Mouse (Mus musculus) forebrain, embryonic 16.5 days (tissue): ENCODE data around the gene Gm20388. TPM values are rescaled to one million over a fixed set of nuclear protein-coding genes. Genes with fewer than 3 reads are reported as not detected.

Experiments
- ATAC-seq: fragments of 200-750 bp; cut with Nextera tagmentation; 2 replicates; pipeline ENCODE4 v1.8.0; 2017; ENCODE audit warnings: mild to moderate bottlenecking, moderate library complexity
- H3K27ac ChIP-seq: fragments of 300-500 bp; sonication (generic); 2 replicates; pipeline ENCODE4 v1.5.1; 2014; ENCODE audit warnings: low read length, control low read depth
- H3K27me3 ChIP-seq: fragments of 300-500 bp; sonication (generic); replicated peaks from 2 replicates; pipeline ENCODE4 v1.6.1; 2014; ENCODE audit warnings: low read length; ENCODE audit not compliant: control insufficient read depth, insufficient read depth
- H3K36me3 ChIP-seq: fragments of 300-500 bp; sonication (generic); 2 replicates; pipeline ENCODE4 v1.6.1; 2014; ENCODE audit not compliant: control insufficient read depth, insufficient read depth
- H3K4me1 ChIP-seq: fragments of 300-500 bp; sonication (generic); replicated peaks from 2 replicates; pipeline ENCODE4 v1.6.1; 2014; ENCODE audit warnings: low read length; ENCODE audit not compliant: control insufficient read depth, insufficient read depth
- H3K4me2 ChIP-seq: fragments of 300-500 bp; sonication (generic); 2 replicates; pipeline ENCODE4 v1.6.1; 2014; ENCODE audit warnings: mild to moderate bottlenecking, low read length, control low read depth
- H3K4me3 ChIP-seq: fragments of 300-500 bp; sonication (generic); replicated peaks from 2 replicates; pipeline ENCODE4 v1.5.1; 2014; ENCODE audit warnings: mild to moderate bottlenecking, low read length, control low read depth
- H3K9ac ChIP-seq: fragments of 300-500 bp; sonication (generic); replicated peaks from 2 replicates; pipeline ENCODE4 v1.6.1; 2014; ENCODE audit warnings: low read depth, low read length, control low read depth
- H3K9me3 ChIP-seq: fragments of 300-500 bp; sonication (generic); 2 replicates; pipeline ENCODE4 v1.6.1; 2016; ENCODE audit warnings: low read length; ENCODE audit not compliant: control insufficient read depth
- WGBS: fragments of 180-500 bp; shearing (Covaris S2); extraction: QIAGEN DNeasy Blood & Tissue Kit; methylation state at CpG from one replicate; pipeline ENCODE4 v1.1.7; 2014; 5-methylcytosine and 5-hydroxymethylcytosine counted together
- polyA plus RNA-seq: library from polyadenylated mRNA; unstranded; fragments of >200 nt; fragmentation: Nextera tagmentation; extraction: Ambion mirVana; gene quantifications from 2 replicates; pipeline ENCODE4 v1.2.1, GENCODE M21; 2015

Gm20388 gene
- polyA plus RNA-seq, 1 experiment from 2014 or later: 4.7 TPM

DNA sequence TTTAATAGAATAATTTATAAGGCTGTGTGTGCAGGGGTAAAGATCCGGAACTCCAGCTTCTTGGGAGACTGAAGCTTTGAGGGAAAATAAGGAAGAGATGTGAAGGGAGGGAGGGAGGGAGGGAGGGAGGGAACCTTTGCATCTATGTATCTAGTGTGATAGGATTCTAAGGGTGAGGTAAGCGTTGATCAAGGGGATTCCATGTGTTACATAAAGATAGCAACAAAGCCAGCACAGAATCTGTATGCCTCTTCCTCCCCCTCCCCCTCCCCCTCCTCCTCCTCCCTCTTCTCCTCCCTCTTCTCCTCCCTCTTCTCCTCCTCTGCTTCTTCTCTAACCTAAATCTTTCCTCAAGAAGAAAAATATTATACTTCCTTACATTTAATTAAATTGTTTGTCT is 3436.7 kb downstream of the Gm20388 start:
- Histone ChIP-seq H3K4me2 (no peak overlapping the region), H3K27ac (no peak overlapping the region), H3K36me3 (no peaks in the 10 kb centered on the region), H3K9ac (no peak overlapping the region), H3K4me1 (peaks cover 4% of the 10 kb centered on the region; the same call in 1 of the 2 replicates), H3K9me3 (no peaks in the 10 kb centered on the region), H3K4me3 (no peak overlapping the region), H3K27me3 (no peaks in the 10 kb centered on the region)
- WGBS: 81% methylated on average over 2 of the region's 2 CpGs
- ATAC-seq: no peak

DNA sequence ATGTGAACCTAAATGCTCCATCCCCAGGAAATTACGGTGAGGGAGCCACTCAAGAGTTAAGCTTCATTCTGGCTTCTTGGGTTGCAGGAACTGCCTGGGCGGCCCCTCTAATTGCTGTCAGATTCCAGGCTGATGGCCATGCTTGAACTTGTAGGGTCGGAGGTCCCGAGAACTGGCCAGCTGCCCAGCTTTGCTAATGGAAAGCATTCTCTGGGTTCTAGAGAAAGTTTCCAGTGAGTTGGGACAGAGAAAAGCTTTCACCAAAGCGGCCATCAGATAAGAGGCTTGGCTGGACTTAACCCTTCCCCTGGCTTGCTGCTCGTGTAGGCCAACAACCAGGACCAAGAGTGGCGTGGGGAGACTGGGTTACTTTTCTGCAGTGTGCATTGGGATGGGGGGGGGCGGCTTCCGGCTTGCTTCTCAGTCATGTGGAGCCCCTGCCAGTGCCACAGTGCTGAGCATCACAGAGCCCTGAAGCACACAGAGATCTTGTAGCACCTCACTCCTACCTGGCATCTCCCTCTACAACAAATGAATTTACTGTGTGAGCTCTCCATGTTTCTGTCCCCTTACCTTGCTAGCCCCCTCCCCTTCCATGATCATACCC is 3437.7 kb downstream of the Gm20388 start:
- peak; percentile 38; the same call in 1 of the 2 replicates for ATAC-seq
- Histone ChIP-seq H3K27ac (no peak overlapping the region), H3K9me3 (no peaks in the 10 kb centered on the region), H3K4me3 (no peak overlapping the region), H3K4me2 (no peak overlapping the region), H3K36me3 (no peaks in the 10 kb centered on the region), H3K4me1 (peaks cover 4% of the 10 kb centered on the region; the same call in 1 of the 2 replicates), H3K9ac (no peak overlapping the region), H3K27me3 (no peaks in the 10 kb centered on the region)
- WGBS: 47% methylated on average over 9 of the region's 9 CpGs

DNA sequence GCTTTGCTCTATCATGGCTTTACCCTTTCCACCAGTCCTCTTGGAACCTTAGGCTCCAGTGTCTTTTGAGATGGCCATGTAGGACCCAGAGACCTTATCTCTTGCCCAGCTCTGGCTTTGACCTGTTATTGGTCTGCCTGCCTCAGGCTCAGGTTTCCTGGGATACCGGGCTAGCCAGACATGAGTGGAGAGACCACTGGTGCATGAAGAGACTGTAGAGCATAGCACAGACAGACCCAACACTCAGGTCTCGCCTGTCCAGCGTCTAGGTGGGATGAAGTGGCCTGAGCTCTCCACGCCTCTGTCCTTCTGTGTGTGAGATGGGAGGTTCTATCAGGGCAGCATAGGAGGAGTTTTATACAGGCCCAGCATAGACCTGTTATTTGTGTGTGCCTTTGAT is 3438.4 kb downstream of the Gm20388 start:
- Histone ChIP-seq H3K4me3 (no peak overlapping the region), H3K27me3 (no peaks in the 10 kb centered on the region), H3K36me3 (no peaks in the 10 kb centered on the region), H3K9me3 (no peaks in the 10 kb centered on the region), H3K27ac (no peak overlapping the region), H3K4me2 (no peak overlapping the region), H3K4me1 (no peaks in the 10 kb centered on the region), H3K9ac (no peak overlapping the region)
- no peak for ATAC-seq
- 92% methylated on average over 4 of the region's 4 CpGs for WGBS

DNA sequence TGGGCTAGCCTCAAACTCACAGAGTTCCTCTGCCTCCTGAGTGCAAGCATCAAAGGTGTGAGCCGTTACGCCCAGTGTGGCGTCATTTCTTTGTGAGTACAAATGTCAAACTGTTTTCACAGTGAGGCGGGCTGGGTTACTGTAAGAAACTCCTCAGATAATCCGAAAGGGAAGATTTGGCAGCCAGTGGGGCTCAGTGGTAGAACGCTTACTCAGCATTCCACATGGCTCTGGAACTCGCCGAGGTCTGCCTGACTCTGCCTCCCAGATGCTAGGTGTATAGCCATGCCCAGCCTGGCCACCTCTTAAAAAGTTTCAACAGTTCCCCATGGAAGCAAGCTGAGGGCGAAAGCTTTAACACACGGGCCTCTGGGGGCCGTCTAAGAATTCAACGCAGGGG is 3441.5 kb downstream of the Gm20388 start:
- Histone ChIP-seq H3K9ac (no peak overlapping the region), H3K4me1 (no peaks in the 10 kb centered on the region), H3K27ac (no peak overlapping the region), H3K4me2 (no peak overlapping the region), H3K27me3 (no peaks in the 10 kb centered on the region), H3K36me3 (no peaks in the 10 kb centered on the region), H3K4me3 (no peak overlapping the region), H3K9me3 (no peaks in the 10 kb centered on the region)
- 83% methylated on average over 12 of the region's 12 CpGs for WGBS
- no peak for ATAC-seq

DNA sequence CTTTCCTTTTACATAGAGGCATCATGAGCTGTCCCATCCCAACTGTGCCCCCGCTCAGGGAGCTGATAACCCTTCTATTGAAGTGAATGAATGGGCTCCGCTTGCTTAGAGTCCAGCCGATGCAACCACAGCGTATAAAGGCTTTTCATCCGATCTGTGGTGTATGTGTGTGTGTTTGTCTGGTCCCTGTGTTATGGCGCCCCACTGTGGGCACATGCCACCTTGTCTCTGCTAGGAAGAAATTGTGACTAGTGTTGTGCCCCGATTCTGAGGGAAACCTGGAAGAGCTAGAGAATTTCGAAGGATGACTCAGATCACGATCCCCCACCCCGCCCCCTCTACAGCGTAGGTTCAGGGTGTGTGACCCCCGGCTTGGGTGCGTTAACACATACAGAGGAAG is 3442.1 kb downstream of the Gm20388 start:
- H3K4me3 ChIP-seq: no peak overlapping the region
- H3K27me3 ChIP-seq: no peaks in the 10 kb centered on the region
- H3K4me2 ChIP-seq: no peak overlapping the region
- WGBS: 55% methylated on average over 13 of the region's 13 CpGs
- no peaks in the 10 kb centered on the region for H3K9me3 ChIP-seq
- no peaks in the 10 kb centered on the region for H3K36me3 ChIP-seq
- no peak overlapping the region for H3K9ac ChIP-seq
- no peak overlapping the region for H3K27ac ChIP-seq
- no peak for ATAC-seq
- no peaks in the 10 kb centered on the region for H3K4me1 ChIP-seq

DNA sequence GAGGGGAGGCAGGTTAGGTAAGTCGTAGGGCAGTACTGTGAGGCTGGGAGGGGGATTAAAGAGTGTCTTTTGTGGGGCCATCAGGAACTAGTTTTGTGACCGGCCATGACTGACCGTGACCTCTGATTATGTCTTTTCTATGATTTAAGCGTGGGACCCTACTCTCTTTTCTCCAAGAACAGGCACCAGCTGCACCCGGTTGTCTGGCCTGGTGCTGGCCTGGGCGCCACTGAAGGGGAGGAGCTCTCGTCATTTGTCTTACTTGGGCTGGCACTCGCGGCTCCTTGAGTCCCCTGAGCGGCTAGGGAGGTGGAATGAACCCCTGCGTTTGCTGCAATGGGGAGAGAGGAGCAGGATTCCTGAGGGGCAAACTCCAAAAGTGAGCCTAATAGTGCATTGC is 3442.6 kb downstream of the Gm20388 start:
- WGBS: 52% methylated on average over 11 of the region's 11 CpGs
- Histone ChIP-seq H3K4me2 (no peak overlapping the region), H3K4me3 (no peak overlapping the region), H3K27me3 (no peaks in the 10 kb centered on the region), H3K9me3 (no peaks in the 10 kb centered on the region), H3K36me3 (no peaks in the 10 kb centered on the region), H3K9ac (no peak overlapping the region), H3K4me1 (no peaks in the 10 kb centered on the region), H3K27ac (no peak overlapping the region)
- no peak for ATAC-seq

DNA sequence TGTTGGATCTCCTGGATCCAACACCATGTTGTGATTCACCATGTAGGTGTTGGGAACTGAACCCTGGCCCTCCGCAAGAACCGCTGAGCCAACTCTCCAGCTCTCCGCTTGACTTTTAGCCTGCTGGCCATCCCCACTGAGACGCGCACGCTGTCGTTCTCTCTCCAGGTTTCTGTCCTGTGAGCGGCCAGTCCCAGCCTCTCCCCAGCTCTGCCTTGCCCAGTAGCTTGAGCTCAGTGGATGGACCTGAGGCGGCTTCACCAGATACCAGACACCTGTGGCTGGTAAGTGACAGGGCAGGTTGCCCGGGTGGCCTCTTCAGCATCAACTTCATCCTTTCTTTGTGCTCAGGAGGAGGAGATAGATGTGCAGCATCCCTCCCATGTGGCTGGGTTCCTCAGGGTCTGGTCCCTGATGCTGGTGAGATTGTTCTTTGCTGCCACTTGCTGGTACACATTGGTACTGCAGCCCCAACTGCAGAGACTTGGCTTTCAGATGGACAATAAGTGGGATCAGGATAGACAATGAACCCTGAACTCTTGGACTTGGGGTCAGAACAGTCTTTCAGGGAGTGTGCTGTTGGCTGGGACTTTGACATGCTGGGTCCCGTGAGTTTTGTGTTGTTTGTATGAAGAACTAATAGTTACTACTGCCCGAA is 3450.6 kb downstream of the Gm20388 start:
- no peaks in the 10 kb centered on the region for H3K9me3 ChIP-seq
- H3K4me1 ChIP-seq: no peaks in the 10 kb centered on the region; the same call in 1 of the 2 replicates
- peak; percentile 76 for ATAC-seq
- H3K36me3 ChIP-seq: peaks cover 4% of the 10 kb centered on the region
- H3K27me3 ChIP-seq: no peaks in the 10 kb centered on the region
- 34% methylated on average over 12 of the region's 12 CpGs for WGBS
- no peak overlapping the region for H3K4me2 ChIP-seq
- 0 out of 2 replicates have a peak overlapping the region, but pooled peaks have one; percentile 45 for H3K9ac ChIP-seq
- H3K27ac ChIP-seq: peak overlapping the region; percentile 45; the same call in 1 of the 2 replicates
- no peak overlapping the region for H3K4me3 ChIP-seq

DNA sequence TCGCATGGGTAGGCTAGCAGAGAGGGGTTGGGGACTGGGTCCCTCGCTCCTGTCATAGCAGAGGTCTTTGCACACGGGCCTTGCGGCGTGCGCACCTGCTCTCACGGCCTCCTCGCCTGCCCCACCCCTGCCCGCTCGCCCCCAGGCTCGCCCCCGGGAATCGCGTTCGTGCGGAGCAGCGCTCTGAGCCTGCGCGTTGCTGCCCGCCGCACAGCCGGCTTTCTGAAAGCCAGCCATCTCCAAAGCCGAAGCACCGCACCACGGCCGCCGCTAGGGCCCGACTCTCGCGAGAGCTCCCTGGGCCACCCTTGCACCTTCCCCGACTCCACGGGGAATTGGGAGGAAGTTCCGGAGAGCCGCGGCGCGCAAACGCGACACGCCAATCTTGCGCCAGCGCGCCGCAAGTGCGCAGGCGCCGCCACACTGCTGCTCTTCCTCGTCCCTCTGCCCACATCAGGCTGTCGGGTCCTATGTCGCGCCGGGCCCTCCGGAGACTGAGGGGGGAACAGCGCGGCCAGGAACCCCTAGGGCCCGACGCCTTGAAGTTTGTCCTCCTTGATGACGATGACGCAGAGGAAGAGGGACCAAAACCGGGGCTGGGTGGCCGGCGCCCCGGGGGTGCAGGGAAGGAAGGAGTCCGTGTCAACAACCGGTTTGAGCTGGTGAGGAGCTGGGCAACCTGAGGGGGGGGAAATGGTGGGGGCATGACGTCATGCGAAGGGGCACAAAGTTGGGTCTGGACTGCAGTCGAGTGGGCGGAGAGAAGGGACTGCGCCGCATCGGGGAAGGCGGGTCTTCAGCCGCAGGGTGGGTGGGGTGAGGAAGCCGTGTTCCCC is 3463.0 kb downstream of the Gm20388 start, which contains the start of gene Tcf25:
Gene Tcf25 (plus strand): TSS at position 351 of the 836 bp plus-strand sequence.
- H3K9me3 ChIP-seq: no peaks in the 10 kb centered on the region
- peak within 1 kb of the TSS; percentile 88 for H3K4me2 ChIP-seq
- H3K36me3 ChIP-seq: peaks cover 4% of the 10 kb centered on the region
- H3K4me3 ChIP-seq: peak within 1 kb of the TSS; percentile 63
- ATAC-seq: peak; percentile 96
- peak within 1 kb of the TSS; percentile 81 for H3K9ac ChIP-seq
- peak within 1 kb of the TSS; percentile 92 for H3K27ac ChIP-seq
- H3K27me3 ChIP-seq: no peaks in the 10 kb centered on the region
- H3K4me1 ChIP-seq: peaks cover 18% of the 10 kb centered on the region
- under 1% methylated on average over 75 of the region's 75 CpGs for WGBS

DNA sequence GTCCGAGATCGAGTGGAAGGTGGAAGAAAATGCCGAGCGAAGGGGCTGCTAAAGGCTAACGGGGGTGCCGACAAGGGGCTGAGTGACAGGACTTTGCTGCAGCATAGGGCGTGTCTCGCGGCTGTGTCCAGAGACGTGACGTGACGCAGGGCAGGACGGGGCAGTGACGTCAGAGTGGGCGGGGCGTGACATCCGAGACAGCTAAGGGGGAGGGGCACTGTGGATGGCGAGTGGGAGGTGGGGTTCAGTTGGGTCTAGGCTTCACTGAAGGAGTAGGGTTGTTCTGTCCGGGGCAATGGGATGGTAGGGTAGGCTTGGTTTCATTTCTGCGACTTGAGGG is 3463.6 kb downstream of the Gm20388 start:
- H3K9me3 ChIP-seq: no peaks in the 10 kb centered on the region
- H3K36me3 ChIP-seq: peaks cover under 1% of the 10 kb centered on the region; the same call in 1 of the 2 replicates
- peak overlapping the region; percentile 88 for H3K4me2 ChIP-seq
- WGBS: under 1% methylated on average over 20 of the region's 20 CpGs
- peak overlapping the region; percentile 81 for H3K9ac ChIP-seq
- peaks cover 18% of the 10 kb centered on the region for H3K4me1 ChIP-seq
- ATAC-seq: peak; percentile 64
- peak overlapping the region; percentile 63 for H3K4me3 ChIP-seq
- H3K27ac ChIP-seq: peak overlapping the region; percentile 92
- H3K27me3 ChIP-seq: no peaks in the 10 kb centered on the region
